Mouse (Mus musculus) cerebellum, adult (tissue): ENCODE measurements at regions not wholly inside any gene's neighbourhood (a gene's known extent, or its start where the extent isn't known, plus 50 kb on each side); places are given as distances from the start of the nearest gene placed in this dataset.

Experiments
- ATAC-seq: cut with Nextera tagmentation; 2 replicates; pipeline ENCODE4 v1.9.2; 2017; ENCODE audit warnings: mild to moderate bottlenecking, moderate library complexity, mixed read lengths; ENCODE audit not compliant: insufficient number of reproducible peaks, low FRiP score, low TSS enrichment

DNA sequence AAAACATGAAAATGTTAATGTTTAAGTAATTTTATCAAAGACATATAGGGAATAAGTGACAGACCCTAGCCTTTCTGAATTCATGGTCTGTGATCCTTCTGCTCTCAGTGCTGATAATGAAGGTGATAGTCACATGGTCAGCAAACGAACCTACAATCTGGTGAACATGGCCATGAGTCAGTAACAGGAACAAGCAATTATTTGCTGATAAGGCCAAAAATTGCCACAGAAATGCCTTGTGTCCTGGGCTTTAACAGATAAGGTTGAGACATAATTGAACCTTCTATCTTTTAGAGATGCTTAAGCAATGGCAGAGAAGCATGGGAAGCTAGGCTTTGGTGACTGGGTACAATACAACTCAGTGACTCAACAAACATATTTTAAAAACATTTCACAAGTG, 69.2 kb upstream of the Rgs1 start:
- ATAC-seq: no peak

GRCm38 (mm10) chr1:144317560-144317959, 68.5 kb upstream of the Rgs1 start:
- ATAC-seq: no peak

DNA sequence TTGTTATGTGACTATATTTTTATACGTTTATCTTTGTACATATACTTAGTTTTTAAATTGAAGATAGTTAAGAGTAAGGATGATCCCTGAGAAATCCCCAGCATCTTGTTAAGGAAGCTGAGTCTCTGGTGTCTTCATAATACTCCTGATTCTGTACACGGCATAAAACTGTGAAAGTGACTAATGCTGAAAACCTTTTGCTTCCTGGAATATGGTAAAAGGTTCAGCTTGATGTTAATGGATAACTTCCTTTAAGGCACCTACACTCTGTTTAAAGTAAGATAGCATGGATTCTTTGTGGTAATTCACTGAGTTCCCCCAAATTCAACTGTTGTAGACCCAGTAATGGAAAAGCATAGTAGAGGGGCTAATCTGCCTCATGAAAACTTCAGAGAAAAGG, 67.2 kb upstream of the Rgs1 start:
- ATAC-seq: no peak

- no peak for ATAC-seq
These were observed 65.3 kb upstream of the Rgs1 start for GRCm38 (mm10) chr1:144314382-144314781.

DNA sequence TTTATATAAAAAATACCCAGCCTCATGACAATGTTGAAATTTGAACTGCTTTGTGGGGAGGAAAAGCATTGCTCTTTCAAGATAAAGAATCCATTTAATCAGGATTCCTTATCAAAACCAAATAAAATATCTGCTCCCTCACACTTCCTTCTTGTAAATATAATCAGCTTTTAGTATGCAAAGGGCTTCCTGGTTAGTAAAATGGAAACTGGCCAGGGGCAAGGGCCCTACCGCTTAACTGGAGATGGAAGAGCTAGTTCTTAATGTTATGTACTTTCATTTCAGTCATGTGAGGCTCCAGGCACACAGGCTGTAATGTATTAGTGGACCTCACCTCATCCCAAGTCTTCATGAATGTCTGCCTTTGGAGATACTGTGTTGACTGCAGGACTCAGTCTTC, 64.3 kb upstream of the Rgs1 start:
- ATAC-seq: no peak

DNA sequence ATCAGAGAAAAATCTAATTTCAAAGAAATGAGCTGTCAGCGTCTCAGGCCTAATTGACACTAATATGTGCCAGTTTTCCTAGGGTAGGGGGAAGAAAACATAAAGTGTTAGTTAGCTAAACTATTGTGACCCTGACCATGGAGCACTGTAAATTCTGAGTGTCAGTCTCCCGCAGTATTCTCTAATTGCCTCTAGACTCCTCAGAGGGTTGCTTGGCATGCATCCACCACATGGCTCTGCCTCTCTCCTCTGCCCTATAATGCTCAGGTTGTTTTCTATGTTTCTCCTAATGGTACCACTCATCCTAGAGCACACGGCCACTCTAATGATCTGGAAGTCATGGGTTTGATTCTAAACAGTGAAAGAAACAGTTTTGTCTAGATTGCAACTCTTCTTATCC, 60.9 kb upstream of the Rgs1 start:
- no peak for ATAC-seq

- ATAC-seq: no peak
These were observed 59.3 kb upstream of the Rgs1 start for GRCm38 (mm10) chr1:144308313-144308712.

GRCm38 (mm10) chr1:144307854-144308285, 58.8 kb upstream of the Rgs1 start:
- no peak for ATAC-seq

- ATAC-seq: no peak
These were observed 58.2 kb upstream of the Rgs1 start for GRCm38 (mm10) chr1:144307017-144307853.

- no peak for ATAC-seq
These were observed 57.2 kb upstream of the Rgs1 start for GRCm38 (mm10) chr1:144306284-144306683.

DNA sequence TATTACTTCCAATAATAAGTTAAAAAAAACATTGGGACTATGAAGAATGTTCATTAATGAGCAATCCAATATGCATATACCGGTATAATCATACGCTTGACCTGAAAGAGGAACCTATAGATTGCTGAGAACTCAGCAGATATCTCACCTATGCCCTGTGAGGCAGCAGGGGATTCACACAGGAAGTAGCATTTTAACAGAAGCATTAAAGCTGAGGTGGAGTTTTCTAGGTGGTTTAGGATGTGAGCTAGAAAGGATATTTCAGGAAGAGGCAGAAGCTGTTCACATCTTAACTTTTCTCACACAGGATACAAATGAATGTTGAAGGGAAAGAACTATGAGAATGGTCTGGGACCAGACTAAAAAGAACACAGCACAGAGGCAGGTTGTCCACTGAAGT, 51.6 kb upstream of the Rgs1 start:
- no peak for ATAC-seq
